Mouse (Mus musculus): ENCODE results near the gene Otud1.

Otud1 gene

GRCm38 (mm10) chr2:19657158-19657874, at the start of gene Otud1:
Gene Otud1, plus strand, starts transcription at chr2:19657752.
- DNase-seq (ENCODE audit: low spot score in 2 of 2) = peak; percentile 79 to 93

- DNase-seq (ENCODE audit: low spot score in 2 of 2) = no peak
These were observed 49.7 kb upstream of the Otud1 start for GRCm38 (mm10) chr2:19607852-19608251.

GRCm38 (mm10) chr2:19608410-19609073, 49.0 kb upstream of the Otud1 start:
- no peak for DNase-seq (ENCODE audit: low spot score in 2 of 2)

GRCm38 (mm10) chr2:19622041-19622440, 35.5 kb upstream of the Otud1 start:
- no peak for DNase-seq (ENCODE audit: low spot score in 2 of 2)

GRCm38 (mm10) chr2:19627044-19627443, 30.5 kb upstream of the Otud1 start:
- DNase-seq (ENCODE audit: low spot score in 2 of 2) = no peak

- DNase-seq (ENCODE audit: low spot score in 2 of 2) = no peak
These were observed 29.5 kb upstream of the Otud1 start for GRCm38 (mm10) chr2:19627920-19628608.

GRCm38 (mm10) chr2:19630544-19630943, 27.0 kb upstream of the Otud1 start:
- no peak for DNase-seq (ENCODE audit: low spot score in 2 of 2)

- no peak for DNase-seq (ENCODE audit: low spot score in 2 of 2)
These were observed 24.1 kb upstream of the Otud1 start for GRCm38 (mm10) chr2:19633406-19633920.

GRCm38 (mm10) chr2:19645182-19645581, 12.4 kb upstream of the Otud1 start:
- DNase-seq (ENCODE audit: low spot score in 2 of 2) = no peak

GRCm38 (mm10) chr2:19646144-19646543, 11.4 kb upstream of the Otud1 start:
- no peak for DNase-seq (ENCODE audit: low spot score in 2 of 2)

GRCm38 (mm10) chr2:19646910-19647309, 10.6 kb upstream of the Otud1 start:
- no peak for DNase-seq (ENCODE audit: low spot score in 2 of 2)

GRCm38 (mm10) chr2:19656436-19656835, 1.1 kb upstream of the Otud1 start:
- no peak for DNase-seq (ENCODE audit: low spot score in 2 of 2)

GRCm38 (mm10) chr2:19657881-19658589, 483 bp downstream of the Otud1 start:
- peak in 1 of 2 experiments; percentile 59 for DNase-seq (ENCODE audit: low spot score in 2 of 2)

- peak in 1 of 2 experiments; percentile 28 for DNase-seq (ENCODE audit: low spot score in 2 of 2)
These were observed 1.3 kb downstream of the Otud1 start for GRCm38 (mm10) chr2:19658661-19659384.

GRCm38 (mm10) chr2:19660875-19661274, 3.3 kb downstream of the Otud1 start:
- no peak for DNase-seq (ENCODE audit: low spot score in 2 of 2)

- DNase-seq (ENCODE audit: low spot score in 2 of 2) = no peak
These were observed 5.7 kb downstream of the Otud1 start for GRCm38 (mm10) chr2:19663146-19663848.

- no peak for DNase-seq (ENCODE audit: low spot score in 2 of 2)
These were observed 6.6 kb downstream of the Otud1 start for GRCm38 (mm10) chr2:19664147-19664546.

- DNase-seq (ENCODE audit: low spot score in 2 of 2) = no peak
These were observed 7.3 kb downstream of the Otud1 start for GRCm38 (mm10) chr2:19664555-19665475.

GRCm38 (mm10) chr2:19665841-19666240, 8.3 kb downstream of the Otud1 start:
- DNase-seq (ENCODE audit: low spot score in 2 of 2) = no peak
